Mouse (Mus musculus) midbrain, embryonic 16.5 days (tissue): ENCODE measurements around the gene Btd. TPM values are rescaled to one million over a fixed set of nuclear protein-coding genes. Genes with fewer than 3 reads are reported as not detected.

Source experiments
- ATAC-seq: fragments of 200-750 bp; cut with Nextera tagmentation; 2 replicates; pipeline ENCODE4 v1.8.0; 2017; ENCODE audit warnings: moderate TSS enrichment
- H3K27ac ChIP-seq: fragments of 300-500 bp; sonication (generic); 2 replicates; pipeline ENCODE4 v1.5.1; 2014; ENCODE audit warnings: mild to moderate bottlenecking, low read length, mixed read lengths
- H3K27me3 ChIP-seq: fragments of 300-500 bp; sonication (generic); 2 replicates; pipeline ENCODE4 v1.6.1; 2014; ENCODE audit warnings: low read depth, low read length, mixed read lengths; ENCODE audit not compliant: control insufficient read depth, insufficient read depth
- H3K36me3 ChIP-seq: fragments of 300-500 bp; sonication (generic); 2 replicates; pipeline ENCODE4 v1.6.1; 2014; ENCODE audit warnings: mild to moderate bottlenecking, low read length, moderate library complexity, mixed read lengths; ENCODE audit not compliant: control insufficient read depth, insufficient read depth
- H3K4me1 ChIP-seq: fragments of 300-500 bp; sonication (generic); 2 replicates; pipeline ENCODE4 v1.6.1; 2014; ENCODE audit warnings: mild to moderate bottlenecking, low read length, mixed read lengths; ENCODE audit not compliant: control insufficient read depth, insufficient read depth
- H3K4me2 ChIP-seq: fragments of 300-500 bp; sonication (generic); 2 replicates; pipeline ENCODE4 v1.6.1; 2014; ENCODE audit warnings: mild to moderate bottlenecking, low read length, mixed read lengths
- H3K4me3 ChIP-seq: fragments of 300-500 bp; sonication (generic); 2 replicates; pipeline ENCODE4 v1.5.1; 2014; ENCODE audit warnings: low read depth, mild to moderate bottlenecking, low read length, moderate library complexity, mixed read lengths
- H3K9ac ChIP-seq: fragments of 300-500 bp; sonication (generic); 2 replicates; pipeline ENCODE4 v1.6.1; 2014; ENCODE audit warnings: low read depth, low read length, mixed read lengths
- H3K9me3 ChIP-seq: fragments of 300-500 bp; sonication (generic); replicated peaks from 2 replicates; pipeline ENCODE4 v1.6.1; 2014; ENCODE audit warnings: mild to moderate bottlenecking, low read length, mixed read lengths; ENCODE audit not compliant: control insufficient read depth, poor library complexity, severe bottlenecking
- WGBS: fragments of 180-500 bp; shearing (Covaris S2); extraction: QIAGEN DNeasy Blood & Tissue Kit; methylation state at CpG from one replicate; pipeline ENCODE4 v1.1.7; 2014; 5-methylcytosine and 5-hydroxymethylcytosine counted together
- polyA plus RNA-seq: library from polyadenylated mRNA; unstranded; fragments of >200 nt; fragmentation: Nextera tagmentation; extraction: Ambion mirVana; gene quantifications from 2 replicates; pipeline ENCODE4 v1.2.1, GENCODE M21; 2015

Btd gene
- polyA plus RNA-seq, 1 experiment from 2014 or later = 17.2 TPM

DNA sequence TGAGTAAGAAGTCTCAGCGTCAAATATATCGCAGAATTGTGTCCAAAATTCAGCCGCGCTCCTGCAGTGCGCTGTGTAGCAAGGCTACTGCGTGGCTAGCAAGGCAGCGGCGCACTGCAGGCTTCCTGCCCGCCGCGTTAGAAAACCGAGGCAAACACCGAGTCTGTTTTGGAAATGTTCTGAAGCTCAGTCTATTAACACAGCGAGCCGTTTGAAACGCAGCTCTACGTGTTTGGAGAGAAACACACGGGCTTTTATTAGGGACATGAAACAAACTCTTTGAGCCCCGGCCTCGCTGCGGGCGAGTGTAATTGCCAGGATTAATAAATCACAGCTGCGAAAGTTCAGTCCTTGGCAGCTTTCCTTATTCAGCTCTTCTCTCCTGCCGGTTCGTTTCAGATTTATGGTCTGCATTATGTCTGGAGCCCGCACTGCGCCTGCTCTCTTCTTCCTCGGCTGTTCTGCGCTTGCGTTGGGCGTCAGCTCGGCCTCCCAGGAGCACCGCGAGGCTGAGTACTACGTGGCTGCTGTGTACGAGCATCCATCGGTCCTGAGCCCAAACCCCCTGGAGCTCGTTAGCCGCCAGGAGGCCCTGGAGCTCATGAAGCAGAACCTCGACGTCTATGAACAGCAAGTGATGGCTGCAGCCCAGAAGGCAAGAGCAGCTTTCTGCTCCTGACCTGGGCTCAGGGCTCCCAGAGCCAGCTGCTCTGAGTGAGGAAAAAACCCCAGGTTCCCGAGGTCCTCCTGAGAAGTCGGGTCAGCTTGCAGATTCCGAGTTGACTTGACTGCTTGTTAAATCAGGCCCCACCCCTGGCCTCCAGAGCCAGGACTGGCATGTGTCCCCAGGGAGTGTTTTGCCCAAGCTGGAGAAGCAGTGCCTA lies 21.1 kb downstream of the Btd start:
- 3% methylated on average over 44 of the region's 44 CpGs for WGBS
- peaks cover 13% of the 10 kb centered on the region; the same call in 1 of the 2 replicates for H3K4me1 ChIP-seq
- no peaks in the 10 kb centered on the region for H3K27me3 ChIP-seq
- peak overlapping the region; percentile 74 for H3K9ac ChIP-seq
- ATAC-seq = peak; percentile 95
- peak overlapping the region; percentile 98 for H3K27ac ChIP-seq
- 0 out of 2 replicates have a peak, but pooled peaks cover 2% of the 10 kb centered on the region for H3K36me3 ChIP-seq
- peak overlapping the region; percentile 45 for H3K4me3 ChIP-seq
- no peaks in the 10 kb centered on the region for H3K9me3 ChIP-seq
- peak overlapping the region; percentile 78 for H3K4me2 ChIP-seq

DNA sequence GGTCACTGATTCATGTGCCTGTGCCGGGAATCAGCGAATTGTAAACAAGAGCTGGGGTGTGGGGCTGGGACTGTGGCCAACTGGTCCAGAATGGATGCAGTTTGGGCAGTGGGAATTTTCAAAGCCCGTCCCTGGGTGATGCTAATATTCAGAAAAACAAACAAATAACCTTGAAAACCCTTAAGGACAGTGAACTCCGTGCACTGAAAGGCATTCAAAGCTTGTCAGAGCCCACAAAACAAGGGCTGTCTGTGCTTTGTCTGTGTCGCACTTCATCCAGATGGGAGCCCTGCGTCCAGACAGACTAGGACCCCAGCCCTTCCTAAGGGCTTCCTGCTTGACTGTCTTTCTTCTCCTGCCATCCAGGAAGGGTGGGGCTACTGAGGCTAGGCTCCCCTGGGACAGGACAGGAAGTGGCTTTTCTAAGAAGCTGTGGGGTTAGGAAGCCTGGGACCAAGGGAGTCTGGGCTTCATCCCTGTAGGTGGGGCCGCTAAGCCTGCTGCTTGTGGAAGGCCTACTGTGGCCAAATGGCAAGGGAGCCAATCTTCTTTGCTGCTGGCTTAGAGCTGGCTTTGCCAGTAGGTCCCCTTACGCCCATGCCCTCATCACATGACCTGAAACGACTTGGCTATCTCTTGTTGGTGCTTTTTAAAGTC lies 21.9 kb downstream of the Btd start:
- peak; percentile 31 for ATAC-seq
- H3K4me1 ChIP-seq = peaks cover 13% of the 10 kb centered on the region; the same call in 1 of the 2 replicates
- no peaks in the 10 kb centered on the region for H3K9me3 ChIP-seq
- H3K36me3 ChIP-seq = 0 out of 2 replicates have a peak, but pooled peaks cover 5% of the 10 kb centered on the region
- H3K4me3 ChIP-seq = peak overlapping the region; percentile 45
- peak overlapping the region; percentile 98 for H3K27ac ChIP-seq
- H3K4me2 ChIP-seq = peak overlapping the region; percentile 78
- peak overlapping the region; percentile 74 for H3K9ac ChIP-seq
- H3K27me3 ChIP-seq = no peaks in the 10 kb centered on the region
- WGBS = 27% methylated on average over 9 of the region's 9 CpGs

DNA sequence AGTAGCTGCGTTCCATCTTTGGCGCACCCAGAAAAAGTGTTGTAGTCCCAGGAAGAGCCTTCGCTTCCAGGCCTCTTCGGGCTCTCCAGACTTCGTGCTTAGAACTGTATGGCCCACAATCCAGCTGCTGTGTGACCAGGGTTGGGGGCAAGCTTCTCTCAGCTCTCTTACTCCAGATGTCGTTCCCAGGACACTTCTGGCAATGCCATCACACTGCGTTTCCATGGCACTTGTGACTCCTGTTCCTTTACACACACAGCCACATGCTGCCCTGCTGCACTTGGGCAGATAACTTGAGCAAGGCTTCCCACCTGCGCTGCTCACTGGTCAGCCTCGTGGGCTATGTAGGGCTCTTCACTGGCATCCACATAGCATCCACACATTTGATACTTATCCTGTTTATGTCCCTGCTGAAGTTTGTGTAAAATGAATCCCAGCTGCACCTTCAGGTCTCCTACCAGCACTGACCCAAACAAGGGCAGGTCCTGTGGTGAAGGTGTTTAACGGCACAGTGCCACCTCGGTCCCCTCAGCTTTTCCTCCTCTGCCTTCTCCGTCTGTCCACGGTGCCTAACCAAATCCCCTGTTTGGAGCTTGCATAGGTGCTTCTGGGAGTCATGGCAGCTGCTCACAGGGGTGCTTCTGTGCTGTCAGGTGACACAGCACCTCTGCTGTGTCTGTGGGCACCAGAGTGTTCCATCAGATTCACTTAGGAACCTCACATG lies 22.7 kb downstream of the Btd start:
- Histone ChIP-seq H3K4me2 (no peak overlapping the region), H3K4me1 (peaks cover 13% of the 10 kb centered on the region; the same call in 1 of the 2 replicates), H3K36me3 (0 out of 2 replicates have a peak, but pooled peaks cover 5% of the 10 kb centered on the region), H3K27ac (peak overlapping the region; percentile 98), H3K4me3 (no peak overlapping the region), H3K27me3 (no peaks in the 10 kb centered on the region), H3K9ac (no peak overlapping the region), H3K9me3 (no peaks in the 10 kb centered on the region)
- 91% methylated on average over 13 of the region's 13 CpGs for WGBS
- ATAC-seq = no peak

DNA sequence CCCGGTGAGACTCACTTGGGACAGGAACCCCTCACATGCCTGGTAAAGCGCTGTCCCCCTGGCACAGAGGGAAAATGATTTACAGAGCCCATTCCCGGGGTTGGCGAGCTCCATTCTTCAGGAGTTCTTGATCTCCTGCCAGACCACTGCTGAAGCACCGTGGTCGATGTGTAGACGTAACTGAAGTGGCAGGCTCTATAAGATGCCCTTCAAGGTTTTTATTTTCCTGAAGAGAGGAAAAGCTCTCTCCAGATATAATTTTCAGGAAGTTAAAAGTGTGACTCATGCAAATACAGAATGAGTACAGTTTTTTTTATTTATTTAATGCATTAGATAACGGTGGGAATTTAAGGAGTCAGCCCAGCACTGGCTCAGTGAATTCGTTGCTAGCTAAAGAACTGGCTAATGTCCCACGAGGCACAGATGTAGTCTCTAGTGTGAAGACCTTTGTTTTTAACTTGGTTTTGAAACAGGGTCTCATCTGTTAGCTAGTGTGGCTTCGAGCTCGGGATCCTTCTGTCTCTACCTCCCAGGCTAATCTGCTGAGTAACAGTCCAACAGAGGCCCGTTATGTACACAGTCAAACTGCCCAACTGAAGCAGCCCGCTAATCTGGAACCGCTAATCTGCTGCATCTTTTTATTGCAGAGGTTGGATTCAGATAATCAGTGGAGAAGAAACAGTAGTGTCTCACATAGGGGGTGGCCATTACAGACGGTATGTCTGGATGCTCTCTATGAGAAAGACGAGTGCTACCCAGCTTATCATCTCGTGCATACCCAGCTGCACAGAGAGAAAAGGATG lies 23.5 kb downstream of the Btd start:
- peaks cover 13% of the 10 kb centered on the region; the same call in 1 of the 2 replicates for H3K4me1 ChIP-seq
- no peak overlapping the region for H3K4me2 ChIP-seq
- H3K27ac ChIP-seq = peak overlapping the region; percentile 98; the same call in 1 of the 2 replicates
- no peaks in the 10 kb centered on the region for H3K27me3 ChIP-seq
- 0 out of 2 replicates have a peak, but pooled peaks cover 5% of the 10 kb centered on the region for H3K36me3 ChIP-seq
- H3K9ac ChIP-seq = no peak overlapping the region
- no peak for ATAC-seq
- H3K4me3 ChIP-seq = no peak overlapping the region
- 59% methylated on average over 18 of the region's 18 CpGs for WGBS
- no peaks in the 10 kb centered on the region for H3K9me3 ChIP-seq

DNA sequence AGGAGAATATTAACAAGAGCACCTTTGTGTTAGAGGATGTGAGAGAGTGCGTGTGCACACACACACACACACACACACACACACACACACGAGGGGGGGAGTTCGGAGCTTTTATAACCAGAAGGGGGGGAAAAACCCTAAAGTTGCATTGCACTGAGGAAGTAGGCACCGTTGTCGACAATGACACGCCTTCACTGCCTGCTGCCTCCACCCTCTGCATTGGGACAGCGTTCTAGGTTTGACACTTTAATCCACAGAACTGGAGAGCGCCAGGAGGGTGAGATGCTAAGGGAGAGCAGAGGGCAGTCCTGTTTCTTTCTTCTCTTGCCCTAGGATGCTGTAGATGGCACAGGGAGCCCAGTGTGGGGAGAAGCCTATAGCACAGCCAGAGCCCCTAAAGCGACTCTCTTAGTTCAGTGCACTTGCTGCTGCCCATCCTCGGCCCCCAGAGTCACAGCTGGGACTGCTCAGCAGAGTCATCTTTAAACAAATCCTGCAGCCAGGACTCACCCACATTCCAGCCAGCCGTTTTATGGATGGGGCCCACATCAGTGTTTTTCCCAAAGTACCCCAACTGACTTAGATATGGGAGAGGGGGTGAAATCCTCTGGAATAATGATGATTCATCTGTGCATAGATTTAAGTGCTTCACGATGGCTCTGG lies 24.2 kb downstream of the Btd start:
- H3K4me3 ChIP-seq = no peak overlapping the region
- no peak overlapping the region for H3K4me2 ChIP-seq
- no peak for ATAC-seq
- H3K4me1 ChIP-seq = peaks cover 13% of the 10 kb centered on the region; the same call in 1 of the 2 replicates
- 0 out of 2 replicates have a peak, but pooled peaks cover 5% of the 10 kb centered on the region for H3K36me3 ChIP-seq
- H3K27me3 ChIP-seq = no peaks in the 10 kb centered on the region
- WGBS = 64% methylated on average over 12 of the region's 12 CpGs
- H3K9me3 ChIP-seq = no peaks in the 10 kb centered on the region
- H3K27ac ChIP-seq = no peak overlapping the region
- H3K9ac ChIP-seq = no peak overlapping the region

DNA sequence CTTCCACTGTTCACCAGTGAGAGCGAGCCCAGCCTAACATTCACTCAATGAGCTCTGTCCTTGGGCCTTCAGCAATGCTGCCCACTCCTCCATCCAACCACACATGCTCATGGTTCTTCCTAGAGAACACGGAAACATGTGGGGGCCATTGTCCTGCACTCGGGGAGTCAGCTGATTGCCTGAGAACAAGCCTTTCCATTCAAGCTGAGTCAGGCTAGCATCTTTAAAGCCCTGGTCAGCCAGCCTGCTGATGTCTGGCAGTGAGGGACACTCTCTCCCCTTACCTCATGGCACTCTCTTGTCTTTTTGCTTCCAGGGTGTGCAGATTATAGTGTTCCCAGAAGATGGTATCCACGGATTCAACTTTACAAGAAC lies 24.7 kb downstream of the Btd start:
- H3K27me3 ChIP-seq = no peaks in the 10 kb centered on the region
- H3K4me2 ChIP-seq = no peak overlapping the region
- no peak overlapping the region for H3K27ac ChIP-seq
- peaks cover 13% of the 10 kb centered on the region; the same call in 1 of the 2 replicates for H3K4me1 ChIP-seq
- no peak overlapping the region for H3K4me3 ChIP-seq
- ATAC-seq = no peak
- 86% methylated on average over 4 of the region's 4 CpGs for WGBS
- no peaks in the 10 kb centered on the region for H3K9me3 ChIP-seq
- no peak overlapping the region for H3K9ac ChIP-seq
- H3K36me3 ChIP-seq = 0 out of 2 replicates have a peak, but pooled peaks cover 5% of the 10 kb centered on the region

DNA sequence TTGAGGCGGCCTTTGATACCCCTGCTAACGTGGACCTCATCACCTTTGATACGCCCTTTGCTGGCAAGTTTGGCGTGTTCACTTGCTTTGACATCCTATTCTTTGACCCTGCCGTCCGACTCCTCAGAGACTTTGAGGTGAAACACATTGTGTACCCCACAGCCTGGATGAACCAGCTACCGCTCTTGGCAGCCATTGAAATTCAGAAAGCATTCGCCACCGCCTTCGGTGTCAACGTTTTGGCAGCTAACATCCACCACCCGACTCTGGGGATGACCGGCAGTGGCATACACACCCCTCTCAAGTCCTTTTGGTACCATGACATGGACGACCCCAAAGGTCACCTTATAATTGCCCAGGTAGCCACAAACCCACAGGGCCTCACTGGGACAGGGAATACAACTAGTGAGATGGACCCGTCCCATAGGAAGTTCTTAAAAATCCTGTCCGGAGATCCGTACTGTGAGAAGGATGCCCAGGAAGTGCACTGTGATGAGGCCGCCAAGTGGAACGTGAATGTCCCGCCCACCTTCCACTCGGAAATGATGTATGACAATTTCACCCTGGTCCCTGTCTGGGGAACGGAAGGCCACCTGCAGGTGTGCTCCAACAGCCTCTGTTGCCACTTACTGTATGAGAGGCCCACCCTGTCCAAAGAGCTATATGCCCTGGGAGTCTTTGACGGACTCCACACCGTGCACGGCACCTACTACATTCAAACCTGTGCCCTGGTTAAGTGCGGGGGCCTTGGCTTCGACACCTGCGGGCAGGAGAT lies 26.3 kb downstream of the Btd start:
- Histone ChIP-seq H3K4me2 (no peak overlapping the region), H3K27ac (no peak overlapping the region), H3K27me3 (no peaks in the 10 kb centered on the region), H3K4me1 (peaks cover 11% of the 10 kb centered on the region; the same call in 1 of the 2 replicates), H3K36me3 (0 out of 2 replicates have a peak, but pooled peaks cover 5% of the 10 kb centered on the region), H3K4me3 (no peak overlapping the region), H3K9me3 (no peaks in the 10 kb centered on the region), H3K9ac (no peak overlapping the region)
- no peak for ATAC-seq
- WGBS = 95% methylated on average over 28 of the region's 28 CpGs
